Mouse (Mus musculus) kidney, adult 9 months (tissue): ENCODE measurements around the gene Hist2h3c2.
A peak's percentile ranks its signal among the peaks of the same experiment; 100 is the strongest.
"Not testable (repeated sequence)": the region's sequence is repeated elsewhere in the genome, so short reads cannot be mapped to it uniquely, and the experiment has no call there.

ENCODE experiments used
- DNase-seq: peaks from one replicate; pipeline ENCODE4 v3.0.0; 2022

The Hist2h3c2 gene

GRCm38 (mm10) chr3:96231758-96232120 is 7.2 kb downstream of the Hist2h3c2 start:
- no peak for DNase-seq

GRCm38 (mm10) chr3:96230910-96231757 is 7.8 kb downstream of the Hist2h3c2 start:
- no peak for DNase-seq

DNA sequence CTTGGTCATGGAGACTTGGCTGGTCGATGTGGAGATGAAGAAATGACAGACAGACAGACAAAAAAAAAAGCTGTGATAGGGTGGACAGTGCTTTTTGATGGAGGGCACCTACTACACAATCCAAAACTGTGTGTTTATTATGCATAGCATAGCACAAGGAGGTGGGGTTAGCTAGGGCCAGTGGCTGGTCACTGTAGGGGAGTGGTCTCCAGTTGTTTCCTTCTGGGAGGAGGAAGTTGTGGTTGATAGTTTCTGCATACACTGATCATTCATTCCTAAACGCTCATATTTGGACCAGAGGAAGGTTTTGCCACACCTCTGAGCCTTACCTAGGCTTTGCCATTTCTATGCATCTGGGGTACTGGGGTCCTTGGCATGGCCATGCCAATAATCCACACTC is 8.5 kb downstream of the Hist2h3c2 start:
- DNase-seq: no peak

GRCm38 (mm10) chr3:96228828-96229227 is 10.1 kb downstream of the Hist2h3c2 start:
- no peak for DNase-seq

DNA sequence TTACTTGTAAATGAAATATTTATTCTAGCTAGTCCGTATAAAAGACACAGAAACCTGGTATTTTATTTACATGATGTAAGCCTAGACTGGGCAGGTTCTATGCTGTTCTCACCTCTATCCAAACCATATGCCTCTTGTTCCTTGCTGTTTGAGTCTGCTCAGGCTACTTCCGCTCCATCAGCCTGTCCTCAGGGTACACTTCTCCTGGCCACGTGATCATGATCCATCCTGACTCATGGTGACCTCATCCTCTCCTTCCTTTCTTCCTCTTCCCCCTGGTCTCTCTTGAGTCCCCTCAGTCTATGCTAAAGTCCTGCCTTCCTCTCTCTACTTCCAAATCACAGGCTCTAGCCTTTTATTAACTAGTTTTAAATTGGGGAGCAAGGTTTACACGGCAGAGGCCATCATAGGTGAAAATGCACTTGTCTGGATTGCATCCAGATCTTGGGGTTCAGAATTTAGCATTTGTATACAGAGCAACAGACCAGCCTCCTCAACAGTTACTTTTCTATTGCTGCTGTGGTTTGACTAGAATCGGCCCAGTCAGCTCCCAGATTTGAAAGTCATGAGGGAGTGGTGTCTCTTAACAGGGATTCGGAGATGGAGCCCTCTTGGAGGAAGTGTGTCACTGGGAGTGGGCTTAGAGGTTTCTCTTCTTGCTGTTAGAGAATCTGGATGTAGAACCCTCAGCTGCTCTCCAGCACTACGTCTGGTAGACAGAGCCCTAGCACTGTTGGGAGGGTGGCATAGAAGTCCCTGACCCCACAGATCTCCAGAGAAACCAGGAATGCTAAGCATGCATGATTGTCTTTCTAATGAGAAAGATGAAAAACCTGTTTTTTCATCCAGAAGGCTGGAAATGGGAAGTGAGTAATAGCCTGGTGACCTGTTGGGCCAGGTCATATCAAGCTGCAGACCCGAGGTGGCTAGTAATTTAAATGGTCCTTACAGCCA is 12.0 kb downstream of the Hist2h3c2 start:
- DNase-seq: no peak

GRCm38 (mm10) chr3:96225421-96225820 is 13.5 kb downstream of the Hist2h3c2 start:
- no peak for DNase-seq

DNA sequence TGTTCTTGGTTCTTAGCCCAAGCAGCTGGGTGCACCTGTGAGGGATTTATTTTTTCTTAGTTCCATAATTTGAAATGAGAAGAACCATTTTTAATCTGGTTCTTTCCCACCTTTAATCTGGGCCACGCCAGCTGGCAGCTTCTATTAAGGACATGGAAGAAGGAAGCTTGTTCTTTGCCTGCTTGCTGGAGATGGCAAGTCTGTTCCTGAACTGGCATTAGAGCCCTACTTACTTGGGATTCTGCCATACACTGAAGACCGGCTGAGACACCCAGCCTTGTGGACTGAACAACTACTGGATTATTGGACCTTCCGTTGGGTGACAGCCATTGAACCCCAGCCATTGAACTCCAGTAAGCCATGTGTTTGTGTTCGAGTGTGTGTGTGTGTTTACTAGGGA is 16.2 kb downstream of the Hist2h3c2 start:
- DNase-seq: no peak

GRCm38 (mm10) chr3:96221640-96222038 is 17.3 kb downstream of the Hist2h3c2 start:
- peak; percentile 33 for DNase-seq

DNA sequence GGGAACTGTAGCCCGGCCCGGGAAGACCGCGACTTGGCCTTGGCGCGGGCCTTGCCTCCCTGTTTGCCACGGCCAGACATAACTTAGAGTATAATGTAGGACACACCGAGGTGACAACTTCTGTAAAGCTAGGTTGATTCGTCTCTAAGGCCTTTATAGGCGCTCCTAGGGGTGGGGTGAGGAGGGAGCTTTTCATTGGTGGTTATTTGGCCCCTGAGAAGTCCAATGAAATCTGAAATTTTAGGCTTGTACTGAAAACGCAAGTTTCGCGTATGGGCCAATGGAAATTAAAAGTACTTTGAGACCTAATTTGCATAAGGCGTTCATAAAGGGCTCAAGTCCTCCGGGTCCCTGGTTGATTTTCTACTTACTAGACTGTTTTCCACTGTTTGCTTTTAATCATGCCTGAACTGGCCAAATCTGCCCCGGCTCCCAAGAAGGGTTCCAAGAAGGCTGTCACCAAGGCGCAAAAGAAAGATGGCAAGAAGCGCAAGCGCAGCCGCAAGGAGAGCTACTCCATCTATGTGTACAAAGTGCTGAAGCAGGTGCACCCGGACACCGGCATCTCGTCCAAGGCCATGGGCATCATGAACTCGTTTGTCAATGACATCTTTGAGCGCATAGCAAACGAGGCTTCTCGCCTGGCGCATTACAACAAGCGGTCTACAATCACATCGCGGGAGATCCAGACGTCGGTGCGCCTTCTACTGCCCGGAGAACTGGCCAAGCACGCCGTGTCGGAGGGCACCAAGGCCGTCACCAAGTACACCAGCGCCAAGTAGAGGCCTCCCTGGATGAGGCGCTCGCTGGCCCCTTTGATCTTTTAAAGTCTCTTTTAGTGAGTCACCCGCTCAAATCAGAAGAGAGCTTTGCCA is 17.9 kb downstream of the Hist2h3c2 start, which contains the start of the genes Hist2h2ac and Hist2h2be:
Gene Hist2h2ac (minus strand): TSS at position 116 of the 875 bp plus-strand sequence.
Gene Hist2h2be (plus strand): TSS at position 355 of the 875 bp plus-strand sequence.
- peak; percentile 97 for DNase-seq

GRCm38 (mm10) chr3:96220131-96220764 is 18.7 kb downstream of the Hist2h3c2 start:
- not testable (repeated sequence) for DNase-seq

- DNase-seq: peak; percentile 92
Observed at GRCm38 (mm10) chr3:96219661-96220130, 19.2 kb downstream of the Hist2h3c2 start, which contains the start of the genes Bola1 and Hist2h2ab. TSS of gene Bola1 (minus strand) at chr3:96219709. TSS of gene Hist2h2ab (plus strand) at chr3:96219865.

- peak; percentile 53 for DNase-seq
Observed at GRCm38 (mm10) chr3:96219191-96219641, 19.7 kb downstream of the Hist2h3c2 start.

GRCm38 (mm10) chr3:96209242-96209641 is 29.7 kb downstream of the Hist2h3c2 start:
- DNase-seq: no peak

DNA sequence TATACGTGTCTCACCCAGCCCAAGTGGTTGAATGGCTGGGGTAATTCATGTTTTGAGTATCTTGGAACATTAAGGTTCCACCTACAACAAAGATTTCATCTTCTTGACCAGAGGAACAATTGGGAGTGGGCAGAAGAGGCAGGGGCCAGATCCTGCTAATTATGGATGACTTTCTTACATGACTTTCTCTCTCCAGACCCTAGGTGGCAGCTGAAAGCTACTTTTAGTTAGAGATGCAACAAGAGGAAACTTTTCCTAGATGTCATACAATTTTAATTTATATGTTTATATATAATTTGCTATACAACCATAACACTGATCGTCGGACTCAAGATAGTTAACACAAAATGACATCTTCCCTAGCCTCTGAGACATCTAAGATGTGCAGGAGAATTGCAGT is 31.1 kb downstream of the Hist2h3c2 start:
- DNase-seq: no peak

DNA sequence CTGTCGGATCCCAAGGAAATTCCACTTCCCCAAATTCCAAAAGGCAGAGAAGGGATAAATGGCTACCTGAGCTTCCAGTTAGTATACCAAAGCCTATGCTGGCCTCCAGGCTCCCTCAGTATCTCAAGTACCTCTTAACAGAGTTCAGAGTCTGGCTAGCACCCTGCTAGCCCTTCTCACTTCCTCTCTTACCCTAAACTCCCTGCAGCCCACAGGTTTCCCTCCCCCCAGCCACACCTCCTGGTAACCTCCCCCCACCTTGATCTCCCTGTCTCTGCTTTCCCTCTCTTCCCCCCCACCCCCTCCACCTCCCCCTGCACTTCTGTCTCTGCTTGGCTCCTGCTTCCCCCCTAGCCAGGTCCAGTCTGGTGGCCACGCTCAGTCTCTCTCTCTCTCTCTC is 39.2 kb downstream of the Hist2h3c2 start:
- DNase-seq: no peak

GRCm38 (mm10) chr3:96198601-96199251 is 40.2 kb downstream of the Hist2h3c2 start:
- DNase-seq: not testable (repeated sequence)

GRCm38 (mm10) chr3:96198181-96198580 is 40.7 kb downstream of the Hist2h3c2 start:
- peak; percentile 59 for DNase-seq

- peak; percentile 93 for DNase-seq
Observed at GRCm38 (mm10) chr3:96197129-96197749, 41.7 kb downstream of the Hist2h3c2 start.

- no peak for DNase-seq
Observed at GRCm38 (mm10) chr3:96196437-96197128, 42.3 kb downstream of the Hist2h3c2 start.
